Mouse (Mus musculus) embryonic stem cell, embryonic (primary cell): Measurements from ENCODE around the gene Ccdc142.

Experiments used
- CTCF ChIA-PET, 4 experiments: fragments of 300-600 bp in 2 of 4; fragments of 350-600 bp in 2 of 4; sonication (Branson Sonifier 250); formaldehyde crosslinking; loops; one replicate each; lab custom pipeline; 2022; ENCODE audit warnings: inconsistent platforms in 2 of 4; lab: Charles Lee
- POLR2A ChIA-PET, 4 experiments: fragments of 300-600 bp in 2 of 4; fragments of 350-600 bp in 2 of 4; sonication (Branson Sonifier 250); formaldehyde crosslinking; loops; one replicate each; lab custom pipeline; 2022; ENCODE audit warnings: antibody characterized with exemption in 4 of 4, inconsistent platforms in 1 of 4; lab: Charles Lee

Ccdc142 gene

GRCm38 (mm10) chr6:83153038-83153437 lies 51.6 kb downstream of the Ccdc142 start:
- ChIA-PET CTCF (interaction anchor here (0.5 to 1.9 kb wide), 9 partner anchors 9 to 1318 kb away, joined by 3 to 10 read pairs (median 4); partner anchors contain the start of gene Dctn1 (in 2 of the 4)), POLR2A (interaction anchor here in 2 of 4 experiments (0.7 to 2.4 kb wide), 9 partner anchors 8 to 571 kb away, joined by 3 to 13 read pairs (median 5); partner anchors contain the start of gene Wbp1 (in 1 of the 2))

GRCm38 (mm10) chr6:83153485-83153884 lies 52.1 kb downstream of the Ccdc142 start:
- ChIA-PET POLR2A (interaction anchor here in 2 of 4 experiments (1.0 to 2.4 kb wide), 6 partner anchors 9 to 39 kb away, joined by 4 to 13 read pairs (median 5); partner anchors contain the start of gene Wbp1 (in 1 of the 2)), CTCF (interaction anchor here in 3 of 4 experiments (0.5 to 1.0 kb wide), 5 partner anchors 9 to 1318 kb away, joined by 3 to 10 read pairs (median 4); partner anchors contain the start of gene Dctn1 (in 1 of the 3))

- ChIA-PET POLR2A (interaction anchor here (0.7 to 2.8 kb wide), 30 partner anchors 10 to 341 kb away, joined by 3 to 24 read pairs (median 4); partner anchors contain the start of genes Ccdc142 (in 3 of the 4), Gm42688 (in 3 of the 4), Wbp1 (in 2 of the 4) and Aup1 (in 1 of the 4)), CTCF (interaction anchor here in 3 of 4 experiments (0.6 to 1.5 kb wide), 21 partner anchors 9 to 649 kb away, joined by 3 to 9 read pairs (median 3); partner anchors contain the start of genes Ccdc142 (in 1 of the 3), Dctn1 (in 1 of the 3), Gm42688 (in 1 of the 3) and Wbp1 (in 1 of the 3))
Measured at GRCm38 (mm10) chr6:83155552-83156238, 54.3 kb downstream of the Ccdc142 start.

GRCm38 (mm10) chr6:83156259-83156684 lies 54.9 kb downstream of the Ccdc142 start, which contains the start of the genes Wdr54 and 1700003E16Rik:
Gene Wdr54 (minus strand): TSS chr6:83156397.
Gene 1700003E16Rik (plus strand): TSS chr6:83156404.
- ChIA-PET CTCF (interaction anchor here (0.6 to 1.5 kb wide), 19 partner anchors 9 to 161 kb away, joined by 3 to 9 read pairs (median 3); partner anchors contain the start of genes Ccdc142 (in 1 of the 4), Dctn1 (in 1 of the 4), Gm42688 (in 1 of the 4) and Wbp1 (in 1 of the 4)), POLR2A (interaction anchor here (0.5 to 2.8 kb wide), 31 partner anchors 9 to 342 kb away, joined by 3 to 24 read pairs (median 4); partner anchors contain the start of genes Ccdc142 (in 3 of the 4), Gm42688 (in 3 of the 4), Wbp1 (in 3 of the 4) and Aup1 (in 1 of the 4))
